In genomic region chr16:84769619-84770464, GRCm38 (mm10) we compare ENCODE assay signal across 19 mouse cellular contexts. TPM values are rescaled to one million over a fixed set of nuclear protein-coding genes. Genes with fewer than 3 reads are reported as not detected.
"Had no signal": no experiment of that assay in that cellular context is flagged by ENCODE, and none has a peak within 500 bp of the region (broad histone marks: within the 10 kb centered on the region; RNA-seq: fewer than 3 reads in every experiment).

No protein-coding gene starts in this region.

- H3K4me3 ChIP-seq: layer of hippocampus, adult 2 months; left cerebral cortex, adult 2 months; limb, embryonic 12.5 days; neural tube, embryonic 12.5 days had no signal

- H3K27ac ChIP-seq: layer of hippocampus, adult 2 months; left cerebral cortex, adult 2 months; limb, embryonic 12.5 days; liver, embryonic 14.5 days; neural tube, embryonic 12.5 days had no signal

- H3K9me3 ChIP-seq: limb, embryonic 12.5 days; neural tube, embryonic 12.5 days had no signal

- H3K27me3 ChIP-seq: neural tube, embryonic 12.5 days had no signal

- H3K4me2 ChIP-seq: limb, embryonic 12.5 days; neural tube, embryonic 12.5 days had no signal

- H3K4me1 ChIP-seq: neural tube, embryonic 12.5 days had no signal

- H3K9ac ChIP-seq: limb, embryonic 12.5 days; liver, embryonic 14.5 days; neural tube, embryonic 12.5 days had no signal

- DNase-seq: kidney, adult 18-20 months; kidney, postnatal 10 days; kidney, postnatal 4 days; liver; lung, adult 18-20 months; lung, postnatal 36 days; midbrain, embryonic 14.5 days; retina, postnatal 1 day; right cerebral cortex, postnatal 4 days; spleen, adult 18-20 months; thymus, postnatal 36 days had no signal

- H3K36me3 ChIP-seq: limb, embryonic 12.5 days; neural tube, embryonic 12.5 days had no signal

RNA-seq across cellular contexts. Expression of gene Jam2, which starts 4.1 kb away (rescaled TPM):
- total RNA-seq: megakaryocyte progenitor cell, adult 5-6 weeks; monocyte, adult 5-6 weeks; neutrophil, adult 5-6 weeks had no signal
